Mouse (Mus musculus) forebrain, embryonic 14.5 days (tissue): ENCODE measurements around the gene Ninj2. TPM values are rescaled to one million over a fixed set of nuclear protein-coding genes. Genes with fewer than 3 reads are reported as not detected.

Experiments
- ATAC-seq: fragments of 200-750 bp; cut with Nextera tagmentation; 2 replicates; pipeline ENCODE4 v1.8.0; 2017; ENCODE audit warnings: mild to moderate bottlenecking, moderate library complexity
- DNase-seq: peaks from one replicate; pipeline ENCODE4 v3.0.0-alpha.2; 2015; ENCODE audit warnings: low spot score
- H3K27ac ChIP-seq: fragments of 300-500 bp; sonication (generic); 2 replicates; pipeline ENCODE4 v1.5.1; 2014; ENCODE audit warnings: low read depth, mild to moderate bottlenecking, control low read depth, low read length, moderate library complexity
- H3K27me3 ChIP-seq: fragments of 300-500 bp; sonication (generic); replicated peaks from 2 replicates; pipeline ENCODE4 v1.6.1; 2014; ENCODE audit warnings: low read length, control low read depth, mixed read lengths; ENCODE audit not compliant: control insufficient read depth, insufficient read depth
- H3K36me3 ChIP-seq: fragments of 300-500 bp; sonication (generic); 2 replicates; pipeline ENCODE4 v1.6.1; 2014; ENCODE audit warnings: low read length, control low read depth; ENCODE audit not compliant: control insufficient read depth, insufficient read depth
- H3K4me1 ChIP-seq: fragments of 300-500 bp; sonication (generic); 2 replicates; pipeline ENCODE4 v1.6.1; 2014; ENCODE audit warnings: antibody characterized with exemption, low read length, control low read depth; ENCODE audit not compliant: control insufficient read depth, insufficient read depth
- H3K4me2 ChIP-seq: fragments of 300-500 bp; sonication (generic); 2 replicates; pipeline ENCODE4 v1.6.1; 2014; ENCODE audit warnings: mild to moderate bottlenecking, control low read depth, low read length
- H3K4me3 ChIP-seq: fragments of 300-500 bp; sonication (generic); 2 replicates; pipeline ENCODE4 v1.5.1; 2014; ENCODE audit warnings: low read depth, low read length, control low read depth
- H3K9ac ChIP-seq: fragments of 300-500 bp; sonication (generic); 2 replicates; pipeline ENCODE4 v1.6.1; 2014; ENCODE audit warnings: mild to moderate bottlenecking, low read length, control low read depth, moderate library complexity
- H3K9me3 ChIP-seq: fragments of 300-500 bp; sonication (generic); replicated peaks from 2 replicates; pipeline ENCODE4 v1.6.1; 2016; ENCODE audit warnings: low read length, control low read depth, mixed read lengths; ENCODE audit not compliant: control insufficient read depth
- WGBS: fragments of 180-500 bp; shearing (Covaris S2); extraction: QIAGEN DNeasy Blood & Tissue Kit; methylation state at CpG from one replicate; pipeline ENCODE4 v1.1.7; 2014; 5-methylcytosine and 5-hydroxymethylcytosine counted together
- polyA plus RNA-seq: library from polyadenylated mRNA; unstranded; fragments of >200 nt; fragmentation: Nextera tagmentation; extraction: Ambion mirVana; gene quantifications from 2 replicates; pipeline ENCODE4 v1.2.1, GENCODE M21; 2014

The Ninj2 gene
- polyA plus RNA-seq, 1 experiment from 2014 or later = not detected

- no peaks in the 10 kb centered on the region for H3K36me3 ChIP-seq
- peak; percentile 44 for ATAC-seq
- no peak overlapping the region for H3K27ac ChIP-seq
- no peak overlapping the region for H3K4me2 ChIP-seq
- no peak overlapping the region for H3K4me3 ChIP-seq
- H3K9me3 ChIP-seq = no peaks in the 10 kb centered on the region
- H3K9ac ChIP-seq = no peak overlapping the region
- no peak for DNase-seq
- WGBS = 14% methylated on average over 14 of the region's 15 CpGs
- H3K4me1 ChIP-seq = peaks cover 13% of the 10 kb centered on the region
- H3K27me3 ChIP-seq = no peaks in the 10 kb centered on the region; the same call in 1 of the 2 replicates
Measured at GRCm38 (mm10) chr6:120192211-120192870, 99.2 kb downstream of the Ninj2 start.

GRCm38 (mm10) chr6:120193174-120193573 is 100.0 kb downstream of the Ninj2 start:
- 17% methylated on average over 5 of the region's 5 CpGs for WGBS
- no peaks in the 10 kb centered on the region for H3K36me3 ChIP-seq
- peaks cover 9% of the 10 kb centered on the region for H3K4me1 ChIP-seq
- DNase-seq = peak; percentile 81
- ATAC-seq = peak; percentile 38; the same call in 1 of the 2 replicates
- no peak overlapping the region for H3K9ac ChIP-seq
- no peak overlapping the region for H3K4me3 ChIP-seq
- H3K27me3 ChIP-seq = no peaks in the 10 kb centered on the region; the same call in 1 of the 2 replicates
- H3K4me2 ChIP-seq = no peak overlapping the region
- H3K9me3 ChIP-seq = no peaks in the 10 kb centered on the region
- no peak overlapping the region for H3K27ac ChIP-seq

GRCm38 (mm10) chr6:120193793-120194192 is 100.6 kb downstream of the Ninj2 start:
- no peaks in the 10 kb centered on the region for H3K36me3 ChIP-seq
- ATAC-seq (no peak), DNase-seq (no peak)
- H3K9ac ChIP-seq = no peak overlapping the region
- no peak overlapping the region for H3K4me3 ChIP-seq
- WGBS = 55% methylated on average over 1 of the region's 1 CpGs
- no peak overlapping the region for H3K27ac ChIP-seq
- peaks cover 4% of the 10 kb centered on the region; the same call in 1 of the 2 replicates for H3K4me1 ChIP-seq
- H3K9me3 ChIP-seq = no peaks in the 10 kb centered on the region
- no peaks in the 10 kb centered on the region; the same call in 1 of the 2 replicates for H3K27me3 ChIP-seq
- H3K4me2 ChIP-seq = no peak overlapping the region

- DNase-seq (no peak), ATAC-seq (no peak)
- Histone ChIP-seq H3K9ac (no peak overlapping the region), H3K27ac (no peak overlapping the region), H3K27me3 (no peaks in the 10 kb centered on the region; the same call in 1 of the 2 replicates), H3K4me3 (no peak overlapping the region), H3K9me3 (no peaks in the 10 kb centered on the region), H3K4me2 (no peak overlapping the region), H3K36me3 (no peaks in the 10 kb centered on the region), H3K4me1 (peaks cover 4% of the 10 kb centered on the region; the same call in 1 of the 2 replicates)
- 28% methylated on average over 10 of the region's 10 CpGs for WGBS
Measured at GRCm38 (mm10) chr6:120194305-120194704, 101.2 kb downstream of the Ninj2 start.

GRCm38 (mm10) chr6:120194963-120195362 is 101.8 kb downstream of the Ninj2 start:
- ATAC-seq = no peak
- 24% methylated on average over 7 of the region's 7 CpGs for WGBS
- Histone ChIP-seq H3K4me2 (no peak overlapping the region), H3K4me1 (peaks cover 7% of the 10 kb centered on the region), H3K4me3 (no peak overlapping the region), H3K9ac (no peak overlapping the region), H3K9me3 (no peaks in the 10 kb centered on the region), H3K36me3 (no peaks in the 10 kb centered on the region), H3K27me3 (no peaks in the 10 kb centered on the region; the same call in 1 of the 2 replicates), H3K27ac (no peak overlapping the region)
- DNase-seq = no peak

- ATAC-seq = no peak
- peak; percentile 64 for DNase-seq
- Histone ChIP-seq H3K4me1 (peaks cover 7% of the 10 kb centered on the region), H3K27ac (no peak overlapping the region), H3K9ac (no peak overlapping the region), H3K36me3 (no peaks in the 10 kb centered on the region), H3K4me3 (no peak overlapping the region), H3K27me3 (no peaks in the 10 kb centered on the region; the same call in 1 of the 2 replicates), H3K4me2 (no peak overlapping the region), H3K9me3 (no peaks in the 10 kb centered on the region)
- WGBS = 37% methylated on average over 2 of the region's 2 CpGs
Measured at GRCm38 (mm10) chr6:120196837-120197236, 103.7 kb downstream of the Ninj2 start.

- no peaks in the 10 kb centered on the region for H3K36me3 ChIP-seq
- 30% methylated on average over 9 of the region's 9 CpGs for WGBS
- H3K4me3 ChIP-seq = no peak overlapping the region
- no peaks in the 10 kb centered on the region; the same call in 1 of the 2 replicates for H3K27me3 ChIP-seq
- DNase-seq (peak; percentile 68), ATAC-seq (peak; percentile 45; the same call in 1 of the 2 replicates)
- peaks cover 8% of the 10 kb centered on the region for H3K4me1 ChIP-seq
- H3K4me2 ChIP-seq = no peak overlapping the region
- no peaks in the 10 kb centered on the region for H3K9me3 ChIP-seq
- no peak overlapping the region for H3K27ac ChIP-seq
- no peak overlapping the region for H3K9ac ChIP-seq
Measured at GRCm38 (mm10) chr6:120197964-120198363, 104.8 kb downstream of the Ninj2 start.

- no peak overlapping the region for H3K4me2 ChIP-seq
- no peaks in the 10 kb centered on the region; the same call in 1 of the 2 replicates for H3K27me3 ChIP-seq
- DNase-seq = peak; percentile 49
- H3K9ac ChIP-seq = no peak overlapping the region
- no peak overlapping the region for H3K27ac ChIP-seq
- H3K36me3 ChIP-seq = no peaks in the 10 kb centered on the region
- H3K4me3 ChIP-seq = no peak overlapping the region
- 19% methylated on average over 10 of the region's 10 CpGs for WGBS
- H3K4me1 ChIP-seq = peaks cover 8% of the 10 kb centered on the region
- no peaks in the 10 kb centered on the region for H3K9me3 ChIP-seq
- peak; percentile 52 for ATAC-seq
Measured at GRCm38 (mm10) chr6:120199638-120200394, 106.7 kb downstream of the Ninj2 start.

- no peaks in the 10 kb centered on the region for H3K27me3 ChIP-seq
- ATAC-seq (no peak; the same call in 1 of the 2 replicates), DNase-seq (no peak)
- no peaks in the 10 kb centered on the region for H3K36me3 ChIP-seq
- no peak overlapping the region for H3K4me3 ChIP-seq
- no peaks in the 10 kb centered on the region for H3K9me3 ChIP-seq
- H3K27ac ChIP-seq = no peak overlapping the region
- WGBS = 59% methylated on average over 6 of the region's 6 CpGs
- H3K4me1 ChIP-seq = peaks cover 8% of the 10 kb centered on the region
- no peak overlapping the region for H3K4me2 ChIP-seq
- H3K9ac ChIP-seq = no peak overlapping the region
Measured at GRCm38 (mm10) chr6:120201956-120202355, 108.8 kb downstream of the Ninj2 start.
